ENCODE assay signal across 7 mouse cellular contexts in the genomic region with DNA sequence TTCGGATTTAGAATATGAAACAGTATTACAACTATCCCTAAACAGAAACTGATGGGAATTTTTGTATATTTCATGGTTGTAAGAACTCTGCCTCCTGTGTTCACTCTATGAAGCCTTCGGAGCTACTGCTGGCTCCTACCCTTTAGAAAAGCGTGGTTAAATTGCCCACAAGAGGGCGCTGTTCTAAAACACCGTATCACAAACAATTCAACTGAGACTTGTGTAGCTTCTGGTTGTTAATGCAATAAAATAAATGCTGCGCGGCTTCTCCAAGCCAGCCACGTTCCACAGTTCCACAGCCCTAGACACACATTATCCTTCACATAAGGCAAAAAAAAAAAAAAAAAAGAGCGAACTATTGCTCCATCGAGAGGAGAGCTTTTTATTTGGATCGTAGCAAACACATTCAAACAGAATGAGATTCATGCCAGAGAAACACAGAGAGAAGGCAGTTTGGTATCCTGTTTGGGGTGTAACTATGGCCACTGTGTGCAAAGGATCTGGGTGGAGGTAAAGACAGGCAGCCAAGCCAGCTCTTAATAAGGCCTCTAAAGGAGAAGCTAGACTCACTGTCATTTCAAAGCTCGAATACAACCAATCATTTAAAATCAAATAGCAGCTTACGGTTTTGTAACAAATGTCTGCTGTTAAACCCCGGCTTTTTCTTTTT. TPM values are rescaled to one million over a fixed set of nuclear protein-coding genes. Genes with fewer than 3 reads are reported as not detected.
DNase-seq lines count a peak whose midpoint lies in the region; ATAC-seq and TF ChIP-seq lines count a peak whose summit lies in the region.

No protein-coding gene starts in this region.

- TF ChIP-seq CTCF in gastrocnemius, adult 2 months (IDR thresholded peaks at IDR 0.05): peak; percentile 77
- TF ChIP-seq CTCF in left cerebral cortex, adult 2 months (IDR thresholded peaks at IDR 0.05): peak; percentile 76

- H3K27ac ChIP-seq in gastrocnemius, adult 2 months: peak overlapping the region; percentile 61
- peak overlapping the region; percentile 44; the same call in 1 of the 2 replicates for H3K27ac ChIP-seq in left cerebral cortex, adult 2 months

- peak overlapping the region; percentile 65 for H3K4me3 ChIP-seq in gastrocnemius, adult 2 months
- peak overlapping the region; percentile 38 for H3K4me3 ChIP-seq in left cerebral cortex, adult 2 months

- ATAC-seq in inflammation-experienced regulatory T-cells, adult 6 months: peak; percentile 69
- ATAC-seq in megakaryocyte, adult 5-6 weeks (ENCODE audit: poor library complexity, severe bottlenecking): peak; percentile 84

- intact Hi-C loops in gastrocnemius, adult 2 months (cut with DNase I): loop anchor here (1.0 to 5.0 kb wide), 2 partner anchors 70 to 147 kb away; a partner anchor contains a TSS
- intact Hi-C loops in left cerebral cortex, adult 2 months (cut with DNase I): loop anchor here (1.0 to 5.0 kb wide), 3 partner anchors 68 to 455 kb away; no protein-coding TSS in a partner anchor

- DNase-seq in adrenal gland, adult (ENCODE audit: inconsistent age in 2 of 2, low spot score in 1 of 2): peak; percentile 47 to 88
- DNase-seq in cerebellum, postnatal 25 days: peak; percentile 58 to 82
- DNase-seq in gastrocnemius, adult 2 months: peak; percentile 70
- DNase-seq in left cerebral cortex, adult 2 months (ENCODE audit: extremely low spot score in 1 of 2, low spot score in 2 of 2): peak; percentile 68 to 74
- peak; percentile 83 to 88 for DNase-seq in right cerebral cortex, postnatal 10 days (ENCODE audit: low spot score in 2 of 2)

RNA-seq across cellular contexts. Expression of a gene that starts 15.7 kb away (rescaled TPM):
- 10 to 100 TPM; 10.4 to 12.1 TPM for total RNA-seq in gastrocnemius, adult 2 months (2021)
- 10 to 100 TPM; 68.5 to 75.1 (median 69.8) TPM for polyA plus RNA-seq in inflammation-experienced regulatory T-cells, adult 6 months (2017; shearing (Covaris generic))
- 10 to 100 TPM; 21.8 to 22.9 TPM for total RNA-seq in left cerebral cortex, adult 2 months (2021)
- 39.5 and 48.5 TPM in 2 replicates for total RNA-seq in megakaryocyte, adult 5-6 weeks (2015)
- total RNA-seq in megakaryocyte, adult 5-6 weeks (2017): 16.6 and 16.9 TPM in 2 replicates

RNA-seq across cellular contexts. Expression of a gene that starts 25.4 kb away (rescaled TPM):
- total RNA-seq in gastrocnemius, adult 2 months (2021): not detected
- polyA plus RNA-seq in inflammation-experienced regulatory T-cells, adult 6 months (2017; shearing (Covaris generic)): under 1 TPM in 1 of 3 experiments, not detected in 2; 0.35 TPM
- total RNA-seq in left cerebral cortex, adult 2 months (2021): 1 to 10 TPM; 1.1 to 1.3 TPM
- not detected in 2 replicates for total RNA-seq in megakaryocyte, adult 5-6 weeks (2015)
- total RNA-seq in megakaryocyte, adult 5-6 weeks (2017): not detected in 2 replicates

Comparison
In these comparisons a context has a peak if more than half of its experiments do, and no peak if none do; other contexts are left out.
1. Peak in every context shown above with its lines: DNase-seq, ATAC-seq, H3K4me3 ChIP-seq and H3K27ac ChIP-seq.